Mouse (Mus musculus) adrenal gland, adult 18-20 months (tissue): Measurements from ENCODE around the gene Ptprd. TPM values are rescaled to one million over a fixed set of nuclear protein-coding genes. Genes with fewer than 3 reads are reported as not detected.
A peak's percentile ranks its signal among the peaks of the same experiment; 100 is the strongest.
"Not testable (repeated sequence)": the region's sequence is repeated elsewhere in the genome, so short reads cannot be mapped to it uniquely, and the experiment has no call there.

ENCODE experiments used
- DNase-seq, 2 experiments: peaks; one replicate each; pipeline ENCODE4 v3.0.0; 2021 to 2022; ENCODE audit warnings: low spot score in 2 of 2
- total RNA-seq, 2 experiments: library from RNA; stranded (reverse); gene quantifications; 1 replicate in 1 of 2; 2 replicates in 1 of 2; pipeline ENCODE4 v1.2.3; 2021

The Ptprd gene
- total RNA-seq, 2 experiments from 2014 or later = 65.4 to 86.4 TPM

DNA sequence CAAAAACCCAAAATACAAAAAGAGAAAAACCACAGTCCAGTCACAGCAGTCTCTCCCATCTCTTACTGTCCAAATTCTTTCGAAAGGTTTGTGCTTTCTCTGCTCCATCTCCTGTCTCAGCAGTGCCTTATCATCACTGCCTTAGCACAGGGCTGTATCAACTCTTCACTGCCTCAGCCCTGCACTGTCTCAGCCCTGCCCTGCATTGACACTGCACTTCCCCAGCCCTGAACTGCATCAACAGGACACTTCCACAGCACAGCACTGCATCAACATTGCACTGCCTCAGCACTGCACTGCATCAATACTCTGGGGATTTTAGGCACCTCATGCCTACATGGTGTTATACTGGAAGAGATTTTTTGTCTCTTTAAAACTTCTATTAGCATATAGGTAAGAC is 2135.7 kb downstream of the Ptprd start:
- DNase-seq = no peak

DNA sequence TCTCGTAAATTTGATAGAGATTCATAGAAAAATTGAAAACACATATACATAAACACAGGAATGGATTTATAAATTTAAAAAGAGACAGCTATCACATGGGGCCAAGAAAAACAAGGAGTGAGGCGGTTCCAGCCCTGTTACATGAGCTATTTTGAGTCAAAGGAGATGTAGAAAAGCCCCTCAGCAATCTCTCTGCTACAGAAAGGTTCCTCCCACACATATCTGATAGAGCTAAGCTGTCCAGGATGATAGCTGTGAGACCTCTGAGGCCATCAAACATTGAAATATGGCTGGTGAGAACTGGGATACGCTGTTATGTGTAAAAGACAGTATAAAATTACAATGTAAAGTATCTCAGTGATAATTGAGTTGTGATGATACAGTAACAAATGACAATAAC is 2138.5 kb downstream of the Ptprd start:
- no peak for DNase-seq

DNA sequence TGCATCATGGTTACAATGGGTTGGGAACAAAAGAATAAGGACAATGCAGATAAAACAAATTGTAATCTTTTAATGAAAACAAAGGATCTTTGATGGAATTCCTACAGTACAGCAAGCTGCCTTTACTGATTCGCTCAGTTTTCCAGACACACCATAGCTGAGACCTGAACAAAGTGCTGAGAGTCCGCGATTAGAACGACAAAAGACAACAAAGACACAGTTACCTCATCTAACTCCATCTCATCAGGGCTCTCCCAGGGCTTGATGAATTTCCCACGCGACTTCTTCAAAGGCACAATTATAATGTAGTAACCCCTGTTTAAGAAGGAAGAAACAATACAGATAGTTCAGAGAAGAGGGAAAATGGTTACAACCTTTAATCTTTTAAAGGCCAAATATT is 2140.0 kb downstream of the Ptprd start:
- no peak for DNase-seq

DNA sequence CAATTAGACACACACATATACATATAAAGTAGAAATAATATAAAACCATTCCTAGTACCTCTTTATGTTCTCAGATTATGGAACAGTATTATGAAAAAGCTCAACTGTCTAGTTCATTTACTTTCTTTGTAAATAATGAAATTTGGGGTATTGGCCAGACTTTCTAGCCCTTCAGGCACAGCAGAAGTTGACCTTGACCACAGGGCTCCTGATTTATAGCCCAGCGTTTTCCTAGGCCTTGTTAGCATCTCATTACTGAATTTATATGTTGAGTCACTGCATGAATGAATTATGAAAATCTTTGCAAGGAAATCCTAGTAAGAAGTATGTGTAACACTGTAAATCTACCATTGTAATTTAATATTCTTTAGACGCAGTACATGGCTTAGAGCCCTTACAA is 2154.9 kb downstream of the Ptprd start:
- no peak for DNase-seq

DNA sequence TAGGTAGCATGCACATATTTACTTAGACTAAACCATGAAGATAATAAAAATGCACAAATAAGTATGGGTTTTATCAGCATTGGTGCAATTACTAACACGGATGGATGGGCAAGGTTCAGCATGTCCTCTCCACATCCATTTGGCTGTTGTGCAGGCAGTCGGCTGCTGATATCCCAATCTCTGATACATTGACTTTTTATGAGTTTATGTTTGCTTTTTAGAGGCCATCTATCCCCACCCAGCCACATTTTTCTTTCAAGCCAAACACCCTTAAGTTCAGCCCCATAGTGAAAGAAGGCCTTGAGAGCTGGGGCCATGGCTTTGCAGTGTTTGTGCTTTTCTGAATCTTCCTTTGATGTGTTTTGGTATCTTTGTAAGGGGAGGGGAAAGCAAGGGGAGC is 2166.1 kb downstream of the Ptprd start:
- DNase-seq = no peak

DNA sequence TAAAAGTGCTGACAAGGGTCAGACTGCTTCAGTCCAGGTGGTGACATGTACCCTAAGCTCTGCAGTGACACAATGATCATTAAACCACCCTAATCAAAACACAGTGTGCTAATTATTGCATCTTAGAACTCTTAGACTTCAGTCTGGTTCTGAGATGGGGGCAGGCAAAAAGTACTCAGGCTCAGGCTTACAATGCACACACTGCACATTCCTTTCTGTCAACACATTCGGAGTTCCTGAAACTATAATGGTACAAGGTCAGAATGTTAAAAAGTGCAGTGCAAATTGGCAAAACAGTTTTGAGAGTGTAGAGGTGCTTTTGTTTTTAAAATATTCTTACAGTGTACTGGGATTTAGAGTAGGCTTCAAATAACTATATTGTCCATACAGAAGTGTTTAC is 2167.0 kb downstream of the Ptprd start:
- no peak for DNase-seq

DNA sequence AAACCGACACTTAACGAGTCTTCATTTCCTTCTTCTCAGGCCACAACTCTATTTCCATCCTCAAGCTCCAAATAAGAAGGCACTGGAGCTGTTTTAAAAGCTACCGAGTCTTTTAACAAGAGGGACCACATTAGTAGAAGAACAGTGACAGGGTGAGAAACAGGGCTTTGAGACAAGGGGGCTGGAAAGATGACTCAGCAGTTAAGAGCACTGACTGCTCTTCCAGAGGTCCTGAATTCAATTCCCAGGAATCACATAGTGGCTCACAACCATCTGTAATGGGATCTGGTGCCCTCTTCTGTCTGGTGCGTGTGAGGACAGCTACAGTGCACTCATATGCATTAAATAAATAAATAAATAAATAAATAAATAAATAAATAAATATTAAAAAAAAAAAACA is 2174.6 kb downstream of the Ptprd start:
- DNase-seq = not testable (repeated sequence)

DNA sequence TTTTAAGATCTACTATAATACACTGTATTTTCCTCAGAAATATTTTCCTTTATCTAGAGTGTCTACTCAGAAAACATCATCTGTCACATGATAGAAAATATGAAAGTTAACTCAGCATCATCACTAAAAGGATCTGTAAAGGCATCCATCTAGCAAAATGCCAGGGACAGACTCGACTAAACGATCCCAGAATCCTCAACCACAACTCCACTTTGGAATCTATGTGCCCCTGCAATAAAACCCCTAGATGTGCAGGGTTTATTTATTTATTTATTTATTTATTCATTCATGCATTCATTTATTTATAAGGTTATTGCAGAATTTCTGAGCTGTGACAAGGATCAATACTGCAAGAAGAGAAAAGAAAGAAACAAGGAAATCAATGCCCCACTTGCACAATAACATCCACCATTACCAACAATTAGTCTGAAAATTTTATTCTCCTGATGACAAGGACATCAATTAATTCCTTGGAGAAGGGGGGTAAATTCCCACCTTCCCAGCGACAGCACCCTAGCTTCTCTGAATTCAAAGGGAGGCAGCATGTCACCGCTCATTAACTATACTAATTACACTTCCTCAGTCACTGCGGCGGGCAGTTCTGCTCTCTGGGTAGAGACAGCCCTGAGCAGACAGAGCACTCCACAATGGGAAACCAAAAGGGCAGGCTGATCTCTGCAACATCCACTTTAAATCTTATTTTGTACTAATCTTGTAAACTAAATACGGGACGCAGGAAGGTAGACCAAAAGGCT is 2186.0 kb downstream of the Ptprd start:
- no peak for DNase-seq

DNA sequence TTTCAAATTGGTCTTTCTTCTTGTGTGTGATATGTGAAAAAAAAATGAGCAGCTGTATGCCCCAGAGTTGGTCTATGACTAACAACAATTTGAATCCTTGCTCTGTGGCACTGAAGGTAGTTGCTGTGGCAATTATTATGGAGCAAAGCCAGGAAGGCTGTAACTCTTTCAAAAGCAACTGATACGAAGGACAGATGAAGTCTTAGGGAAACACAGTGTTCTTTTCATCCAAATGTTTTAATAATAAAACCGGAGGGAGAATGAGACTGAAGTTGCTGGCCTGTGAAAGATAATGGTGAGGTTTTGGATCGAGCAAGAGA is 2187.3 kb downstream of the Ptprd start:
- peak in 1 of 2 experiments; percentile 23 for DNase-seq

DNA sequence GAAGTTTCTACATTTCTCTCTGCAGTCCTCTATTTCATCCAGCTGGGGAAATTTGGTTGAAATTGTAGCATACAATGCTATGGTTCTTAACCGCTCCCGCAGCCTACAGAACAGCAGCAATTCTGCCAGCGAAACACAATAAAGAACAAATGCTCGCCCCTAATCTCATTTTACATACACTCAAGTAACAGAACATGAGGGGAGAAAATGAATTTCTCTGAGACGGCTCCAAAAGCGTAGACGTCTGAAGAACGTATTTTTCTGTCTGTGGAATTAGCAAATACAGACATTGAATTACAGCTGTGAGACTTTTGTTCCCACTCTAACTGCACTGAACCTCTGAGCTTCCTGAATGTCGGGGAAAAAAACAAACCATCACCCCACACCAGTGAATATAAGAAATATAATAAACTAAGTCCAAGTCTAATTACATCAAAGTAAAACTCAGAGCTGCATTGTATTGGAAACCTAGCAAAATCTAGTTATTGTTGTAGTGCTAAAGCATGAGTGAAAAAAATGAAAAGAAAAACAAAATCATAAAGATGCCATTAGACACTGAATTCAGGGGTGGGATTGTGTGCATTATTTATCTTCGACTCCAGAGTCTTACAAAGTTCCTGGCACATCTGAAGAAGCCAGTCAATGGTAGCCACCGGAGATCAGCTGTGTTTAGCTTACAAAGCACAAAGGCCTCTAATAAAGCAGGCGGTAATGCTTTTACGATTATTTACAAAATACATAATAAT is 2187.8 kb downstream of the Ptprd start:
- DNase-seq = no peak

DNA sequence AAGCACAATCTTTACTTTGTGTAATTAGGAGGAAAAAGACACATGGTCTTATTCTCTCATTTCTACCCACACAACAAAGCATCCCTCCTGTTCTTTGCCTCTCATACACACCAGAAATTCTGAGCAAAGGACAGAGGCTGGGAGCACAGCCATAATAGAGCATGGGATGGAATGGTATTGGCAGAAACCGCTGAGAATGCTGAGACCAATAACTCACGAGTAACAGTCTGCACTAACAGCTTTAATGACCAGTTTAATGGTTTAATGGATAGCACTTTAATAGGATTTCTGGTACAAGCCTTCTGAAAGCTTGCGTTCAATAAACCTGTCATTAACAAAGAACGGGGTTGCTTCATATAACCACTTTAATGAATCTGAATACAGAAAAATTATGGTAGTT is 2190.1 kb downstream of the Ptprd start:
- no peak for DNase-seq

DNA sequence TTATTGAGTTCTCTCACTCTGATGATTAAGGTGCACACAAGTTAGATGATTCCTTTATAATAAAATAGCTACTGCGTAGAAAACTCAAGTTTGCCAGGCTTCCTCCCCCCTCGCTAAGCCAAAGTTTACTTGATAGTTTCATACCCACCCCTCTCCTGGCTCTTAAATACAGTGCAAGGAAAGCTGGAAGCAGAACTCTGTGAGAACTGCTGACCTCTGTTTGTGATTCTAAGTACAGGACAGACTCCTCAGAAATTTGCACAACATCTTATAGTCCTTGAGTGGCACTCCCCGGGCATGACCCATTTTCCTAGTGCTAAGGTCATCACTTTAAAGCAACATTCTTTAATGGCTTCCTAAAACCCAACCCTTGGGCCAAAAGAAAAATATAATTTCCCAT is 2196.7 kb downstream of the Ptprd start:
- no peak for DNase-seq

DNA sequence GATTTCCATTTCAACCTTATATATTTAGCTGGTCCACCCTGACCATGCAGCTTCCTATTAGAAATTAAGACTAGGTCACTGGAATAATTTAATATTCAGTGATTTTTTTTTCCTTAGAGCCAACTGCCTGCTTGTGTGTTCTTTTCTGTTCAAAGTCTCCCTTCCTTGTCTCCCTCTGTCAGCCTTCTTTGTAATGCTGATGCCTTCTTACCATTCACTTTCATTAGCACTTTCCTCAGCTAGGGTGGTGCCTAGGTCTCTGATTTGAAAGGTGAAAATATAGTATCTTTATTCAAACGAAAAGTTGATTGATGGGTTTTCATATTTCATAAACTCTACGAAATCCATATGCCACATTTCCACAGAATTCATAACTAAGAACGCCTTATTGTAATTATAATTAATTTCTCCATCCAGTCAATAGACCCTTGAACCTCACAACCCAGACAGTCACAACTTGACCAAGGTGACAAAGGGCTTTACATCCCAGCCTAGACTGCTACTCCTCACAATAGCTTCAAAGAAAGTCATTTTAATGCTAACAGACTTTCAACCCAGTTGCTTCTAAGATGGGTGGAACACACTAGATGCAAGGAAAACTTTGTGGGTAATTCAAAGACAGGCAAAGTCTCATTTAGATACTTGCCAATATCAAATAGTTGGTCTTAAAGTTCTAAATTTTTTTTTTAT is 2197.5 kb downstream of the Ptprd start:
- DNase-seq = no peak

DNA sequence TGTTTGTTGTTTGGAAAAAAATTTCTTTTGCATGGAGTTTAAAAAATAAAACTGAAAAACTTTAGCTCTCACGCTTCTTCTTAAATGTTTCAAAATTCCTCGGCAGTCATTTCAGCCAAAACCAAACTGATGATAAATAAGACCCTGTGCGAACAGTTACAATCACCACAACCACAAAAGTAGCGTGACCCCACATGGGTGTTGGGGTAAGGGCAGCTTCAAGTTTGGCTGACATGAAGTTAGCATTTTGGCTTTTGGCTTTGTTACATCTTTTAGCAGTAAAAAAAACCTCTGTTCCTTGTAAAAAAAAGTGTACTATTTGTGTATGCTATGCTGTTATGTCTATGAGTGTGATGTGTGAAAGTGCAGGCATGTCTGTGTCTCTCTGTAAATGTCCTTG is 2203.2 kb downstream of the Ptprd start:
- no peak for DNase-seq

DNA sequence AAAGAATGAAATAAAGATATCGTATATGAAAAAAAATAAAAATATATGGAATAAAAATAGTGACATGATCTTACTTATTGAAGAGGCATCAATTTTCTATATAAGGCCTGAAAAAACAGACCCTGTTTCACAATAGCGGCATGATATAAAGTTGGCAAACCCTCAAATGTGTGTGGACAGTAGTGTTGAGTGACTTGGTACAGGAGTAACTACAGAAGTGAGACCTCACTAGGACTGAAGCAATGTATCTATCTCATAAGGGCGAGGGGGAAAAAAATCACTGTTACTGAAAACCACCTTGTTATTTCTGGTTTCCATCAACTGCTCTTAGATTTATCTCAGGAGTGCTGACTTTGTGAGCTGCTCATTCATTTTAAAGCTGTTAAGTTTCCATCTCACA is 2204.5 kb downstream of the Ptprd start:
- DNase-seq = no peak

DNA sequence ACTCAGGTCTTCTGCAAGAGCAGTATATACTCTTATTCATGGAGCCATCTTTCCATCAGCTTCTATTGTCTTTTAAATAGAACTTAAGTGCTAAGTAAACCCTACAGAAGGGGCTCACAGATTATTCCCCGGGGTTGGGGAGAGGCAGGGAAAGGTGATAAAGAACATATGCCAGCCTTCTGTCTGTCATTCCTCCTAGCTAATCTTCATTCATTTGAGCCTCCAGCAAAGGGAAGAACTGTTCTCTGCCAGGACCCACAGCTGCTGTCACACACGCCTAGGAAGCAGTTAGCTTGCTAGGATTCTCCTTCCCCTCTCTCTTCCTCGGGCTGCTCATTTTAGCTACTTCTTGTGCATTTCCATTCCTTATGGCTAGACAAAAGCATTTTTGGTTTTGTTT is 2205.0 kb downstream of the Ptprd start:
- no peak for DNase-seq

DNA sequence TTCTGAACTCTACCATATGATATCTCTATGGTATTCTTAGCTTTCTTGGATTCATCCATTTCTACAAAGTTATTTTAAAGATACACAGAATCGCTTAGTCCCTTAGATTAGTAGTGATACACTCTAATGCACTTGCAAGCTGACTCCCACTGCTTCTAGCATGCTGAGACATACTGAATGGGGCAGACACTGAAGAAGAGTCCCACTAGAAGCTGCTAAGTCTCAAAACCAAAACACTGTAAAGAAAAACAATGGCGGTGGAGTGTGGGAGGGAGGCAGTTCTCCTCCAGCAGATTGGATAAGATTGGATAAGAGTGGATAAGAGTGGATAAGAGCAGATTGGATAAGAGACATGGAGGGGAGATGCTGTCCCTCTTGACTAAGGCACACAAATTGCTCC is 2207.6 kb downstream of the Ptprd start:
- no peak for DNase-seq

DNA sequence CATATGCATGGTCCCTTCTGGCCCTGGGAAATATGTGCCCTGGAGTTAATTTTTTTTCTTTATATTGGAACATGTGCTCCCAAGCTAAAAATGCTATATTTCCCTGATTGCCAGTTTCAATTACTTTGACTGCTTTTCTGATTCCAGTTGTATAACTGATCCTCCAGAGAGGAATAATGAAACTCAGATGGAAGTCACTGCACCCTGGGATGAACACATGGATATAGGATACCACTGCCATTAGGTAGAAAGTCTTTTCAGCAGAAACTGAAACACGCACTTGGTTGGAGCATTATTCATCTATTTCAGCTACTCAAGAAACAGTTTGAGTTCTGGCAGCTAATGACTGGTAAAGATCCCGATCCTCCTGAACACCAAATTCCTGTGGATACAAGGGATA is 2211.5 kb downstream of the Ptprd start:
- no peak for DNase-seq

DNA sequence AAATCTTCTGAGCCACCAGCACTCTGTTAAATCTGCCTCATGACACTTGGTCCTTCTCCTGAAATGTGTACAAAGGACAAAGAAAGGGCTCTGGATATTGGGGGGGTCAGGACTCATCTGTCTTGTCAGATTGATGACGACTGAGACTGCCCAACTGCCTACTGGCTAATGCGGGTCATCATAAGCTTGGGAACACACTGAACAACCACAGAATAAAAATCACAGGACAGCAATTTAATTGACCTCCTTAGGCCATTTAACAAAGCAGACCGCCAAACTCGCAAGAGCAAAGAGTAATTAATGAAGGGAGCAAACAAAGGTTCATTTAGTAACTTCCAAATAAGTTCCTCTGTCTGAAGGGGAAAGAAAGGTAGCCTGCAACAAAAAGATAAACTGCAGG is 2215.9 kb downstream of the Ptprd start:
- no peak for DNase-seq

DNA sequence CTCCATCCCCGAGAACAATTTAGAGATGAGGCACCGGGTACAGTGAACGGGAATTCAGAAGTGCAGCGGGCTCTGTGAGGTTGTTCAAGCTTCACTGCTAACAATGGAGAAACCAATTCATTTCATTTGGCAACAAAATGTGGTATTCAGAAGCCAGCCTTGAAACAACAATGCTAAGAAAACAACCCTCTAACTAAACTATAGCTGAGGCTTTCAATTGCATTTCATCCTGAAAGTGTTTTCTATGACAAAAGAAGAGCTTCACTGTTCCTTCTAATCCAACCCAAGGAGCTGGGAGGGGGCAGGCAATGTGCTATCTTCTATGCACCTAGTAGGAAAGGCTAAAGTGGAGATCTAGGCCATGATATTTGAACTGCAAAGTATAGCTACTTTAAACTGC is 2217.2 kb downstream of the Ptprd start:
- DNase-seq = no peak

DNA sequence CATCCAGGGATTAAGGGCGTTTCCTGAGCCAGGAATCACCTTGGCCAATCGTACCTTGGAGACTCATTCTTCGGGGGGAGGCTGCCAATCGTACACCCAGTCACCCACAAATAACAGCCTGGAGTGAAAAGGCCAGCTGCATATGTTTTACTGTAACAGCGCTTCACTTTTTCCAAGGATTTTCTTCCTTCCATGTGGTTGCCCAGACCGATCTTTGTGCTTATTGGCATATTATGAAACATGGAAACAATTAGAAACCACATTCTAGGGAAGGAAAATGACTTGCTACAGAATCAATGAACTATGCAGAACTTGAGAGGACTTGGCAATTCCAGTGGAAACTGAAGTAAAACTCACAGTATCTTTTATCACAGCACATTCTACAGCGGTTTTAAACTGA is 2218.7 kb downstream of the Ptprd start:
- no peak for DNase-seq

DNA sequence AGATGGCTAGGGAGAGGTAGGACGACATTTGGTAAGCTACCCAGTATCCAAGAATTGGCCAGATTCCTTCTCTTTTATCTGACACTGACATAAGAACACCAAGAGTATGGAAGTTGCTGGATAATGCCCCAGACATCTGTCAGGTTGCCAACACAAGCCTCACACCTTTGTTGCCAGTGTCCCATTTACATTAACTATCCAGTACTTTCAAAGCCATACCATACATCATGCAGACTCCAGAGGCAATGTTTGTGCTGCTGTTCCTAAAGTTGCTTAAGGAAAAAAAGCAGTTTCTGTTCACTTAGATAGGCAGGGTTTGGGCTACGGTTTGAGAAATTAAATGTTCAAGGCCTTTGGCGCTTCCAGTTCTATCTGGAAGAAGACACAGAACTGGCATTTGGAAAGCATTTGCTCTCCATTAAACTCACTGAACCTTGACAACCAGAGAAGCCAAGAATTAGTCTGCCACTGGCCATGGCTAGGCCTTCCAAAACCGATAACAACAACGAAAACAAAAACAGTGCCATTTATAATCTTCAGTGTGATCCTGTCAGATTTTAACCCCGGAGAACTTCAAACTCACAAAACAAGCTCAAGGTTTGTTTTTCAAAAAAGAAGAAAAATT is 2220.0 kb downstream of the Ptprd start:
- DNase-seq = peak in 1 of 2 experiments; percentile 9
